Mouse (Mus musculus) layer of hippocampus, adult 9-11 months (tissue): ENCODE measurements around the gene B3gnt9.
A peak's percentile ranks its signal among the peaks of the same experiment; 100 is the strongest.
"Not testable (repeated sequence)": the region's sequence is repeated elsewhere in the genome, so short reads cannot be mapped to it uniquely, and the experiment has no call there.

ENCODE experiments used
- DNase-seq: peaks from one replicate; pipeline ENCODE4 v3.0.0; 2022

Gene B3gnt9

GRCm38 (mm10) chr8:105258911-105259720 is 4.2 kb upstream of the B3gnt9 start:
- DNase-seq: no peak

GRCm38 (mm10) chr8:105257318-105258114 is 2.6 kb upstream of the B3gnt9 start:
- DNase-seq: no peak

GRCm38 (mm10) chr8:105254152-105254965 is 594 bp downstream of the B3gnt9 start:
- DNase-seq: peak; percentile 89

GRCm38 (mm10) chr8:105253766-105254151 is 1.2 kb downstream of the B3gnt9 start:
- no peak for DNase-seq

- DNase-seq: no peak
Measured at GRCm38 (mm10) chr8:105252680-105253537, 2.0 kb downstream of the B3gnt9 start.

GRCm38 (mm10) chr8:105251954-105252353 is 3.0 kb downstream of the B3gnt9 start:
- DNase-seq: no peak

GRCm38 (mm10) chr8:105241016-105241415 is 13.9 kb downstream of the B3gnt9 start:
- no peak for DNase-seq

GRCm38 (mm10) chr8:105237442-105238142 is 17.4 kb downstream of the B3gnt9 start:
- DNase-seq: no peak

- no peak for DNase-seq
Measured at GRCm38 (mm10) chr8:105235206-105235605, 19.7 kb downstream of the B3gnt9 start.

- DNase-seq: no peak
Measured at GRCm38 (mm10) chr8:105233126-105233935, 21.6 kb downstream of the B3gnt9 start.

- DNase-seq: not testable (repeated sequence)
Measured at GRCm38 (mm10) chr8:105232321-105232693, 22.6 kb downstream of the B3gnt9 start.

- DNase-seq: no peak
Measured at GRCm38 (mm10) chr8:105231503-105232320, 23.2 kb downstream of the B3gnt9 start.

GRCm38 (mm10) chr8:105225917-105226316 is 29.0 kb downstream of the B3gnt9 start:
- DNase-seq: no peak

GRCm38 (mm10) chr8:105225272-105225593 is 29.7 kb downstream of the B3gnt9 start:
- no peak for DNase-seq

GRCm38 (mm10) chr8:105224413-105225271 is 30.3 kb downstream of the B3gnt9 start, which contains the start of gene D230025D16Rik:
Gene D230025D16Rik, plus strand, starts transcription at chr8:105225145.
- peak; percentile 91 for DNase-seq

- no peak for DNase-seq
Measured at GRCm38 (mm10) chr8:105223850-105224249, 31.1 kb downstream of the B3gnt9 start.

GRCm38 (mm10) chr8:105217926-105218522 is 36.9 kb downstream of the B3gnt9 start:
- no peak for DNase-seq

- DNase-seq: no peak
Measured at GRCm38 (mm10) chr8:105214104-105214503, 40.8 kb downstream of the B3gnt9 start.
